Mouse (Mus musculus) CD4-positive helper T cell, adult 2 months (primary cell): ENCODE data around the gene Gnb1.

Experiments
- DNase-seq: peaks from one replicate; pipeline ENCODE4 v3.0.0-alpha.2; 2012; ENCODE audit warnings: low read depth, missing footprints, low spot score

Gnb1 gene

DNA sequence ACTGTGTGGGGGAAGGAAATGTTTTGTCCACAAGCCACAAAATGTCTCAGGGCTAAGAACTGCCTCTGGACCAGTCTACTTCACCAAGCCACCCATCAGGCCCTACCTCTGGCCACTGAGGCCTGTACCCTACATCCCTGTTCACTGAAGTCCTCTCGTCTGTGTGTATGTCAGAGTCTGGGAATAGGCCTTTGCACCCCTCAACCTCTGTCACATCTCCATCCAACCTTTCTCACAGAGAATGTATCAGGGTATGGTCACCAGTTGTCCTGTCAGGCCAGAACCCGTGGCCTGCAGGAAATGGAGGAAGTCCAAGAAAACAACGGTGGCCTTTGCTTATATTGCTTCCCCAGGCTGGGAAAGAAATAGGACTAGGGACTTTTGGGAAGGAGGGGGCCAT, 5.6 kb upstream of the Gnb1 start:
- no peak for DNase-seq

DNA sequence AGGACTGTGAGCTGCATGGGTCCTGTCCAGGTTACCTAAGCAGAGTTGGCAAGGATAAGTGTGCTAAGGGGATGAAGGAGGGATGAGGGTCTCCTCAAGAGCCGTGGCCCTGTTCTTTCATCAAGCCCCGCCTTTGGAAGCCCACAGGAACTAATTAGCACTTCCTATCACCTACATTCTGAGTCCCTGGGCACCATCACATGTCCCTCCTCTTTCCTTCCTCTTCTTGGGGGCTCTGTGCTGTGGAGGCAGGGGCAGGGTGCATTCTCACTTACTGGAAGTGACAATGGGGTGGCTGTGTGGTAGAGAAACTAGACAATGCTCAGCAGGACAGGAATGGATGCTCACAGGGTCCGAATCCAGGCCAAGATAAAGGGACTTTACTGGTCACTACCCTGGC, 3.4 kb upstream of the Gnb1 start:
- no peak for DNase-seq

DNA sequence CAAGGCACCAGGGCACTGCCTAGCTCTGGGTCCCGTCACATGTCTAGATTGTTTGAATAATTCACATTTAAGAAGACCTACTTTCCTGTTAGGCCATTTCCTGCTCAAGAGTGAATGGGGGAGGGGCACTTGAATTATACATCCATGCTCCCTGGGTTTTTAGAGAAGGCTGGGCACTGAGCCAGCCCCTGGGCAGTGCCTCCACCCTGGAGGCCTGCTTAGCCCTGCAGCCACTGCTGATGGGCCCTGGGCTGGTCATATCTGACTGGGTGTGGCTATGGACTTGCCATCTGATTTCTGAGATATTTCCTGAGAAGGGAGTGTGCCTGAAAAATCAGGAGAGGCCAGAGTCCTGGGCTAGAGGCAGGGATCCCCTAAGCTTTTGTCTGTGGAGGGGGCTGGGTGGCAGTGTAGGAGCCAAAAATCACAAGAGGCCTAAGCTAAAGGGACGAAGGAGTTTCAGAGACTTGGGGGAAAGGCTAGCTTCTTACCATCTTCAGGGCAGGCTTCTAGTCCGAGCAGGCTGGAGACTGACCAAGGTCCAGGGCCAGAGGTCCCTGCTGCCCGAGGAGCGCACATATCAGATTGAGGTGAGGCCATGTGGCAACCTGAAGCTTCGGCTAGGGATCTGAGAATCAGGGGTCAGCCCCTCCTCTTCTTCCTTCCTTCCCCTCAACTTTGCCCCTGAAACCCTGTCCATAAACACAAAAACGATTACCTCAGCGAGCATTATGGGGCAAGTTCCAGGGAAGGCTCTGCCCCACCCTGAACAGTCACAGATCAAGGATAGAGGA, 2.7 kb upstream of the Gnb1 start:
- no peak for DNase-seq

GRCm38 (mm10) chr4:155489101-155489970, 1.8 kb upstream of the Gnb1 start:
- DNase-seq = no peak

DNA sequence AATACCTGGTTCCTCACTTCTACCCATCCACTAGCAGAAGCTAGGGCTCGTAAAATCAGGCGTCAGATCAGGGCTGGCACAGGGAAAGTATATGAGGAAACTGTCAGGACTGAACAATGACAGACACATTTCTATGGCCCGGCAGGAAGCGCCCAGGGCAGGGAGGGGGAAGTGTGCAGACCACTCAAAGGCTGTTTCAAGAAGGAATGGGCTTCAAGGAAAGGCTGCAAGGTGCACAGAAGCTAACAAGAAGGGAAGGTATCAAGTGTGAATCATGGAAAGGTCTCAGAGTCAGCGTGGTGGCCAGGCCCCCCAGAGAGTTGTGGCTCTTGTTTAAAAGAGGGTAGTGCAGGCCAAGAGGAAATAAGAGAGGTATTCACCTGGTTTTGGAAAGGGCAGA, 705 bp upstream of the Gnb1 start:
- DNase-seq = no peak

GRCm38 (mm10) chr4:155491529-155492130, 469 bp downstream of the Gnb1 start:
- no peak for DNase-seq

DNA sequence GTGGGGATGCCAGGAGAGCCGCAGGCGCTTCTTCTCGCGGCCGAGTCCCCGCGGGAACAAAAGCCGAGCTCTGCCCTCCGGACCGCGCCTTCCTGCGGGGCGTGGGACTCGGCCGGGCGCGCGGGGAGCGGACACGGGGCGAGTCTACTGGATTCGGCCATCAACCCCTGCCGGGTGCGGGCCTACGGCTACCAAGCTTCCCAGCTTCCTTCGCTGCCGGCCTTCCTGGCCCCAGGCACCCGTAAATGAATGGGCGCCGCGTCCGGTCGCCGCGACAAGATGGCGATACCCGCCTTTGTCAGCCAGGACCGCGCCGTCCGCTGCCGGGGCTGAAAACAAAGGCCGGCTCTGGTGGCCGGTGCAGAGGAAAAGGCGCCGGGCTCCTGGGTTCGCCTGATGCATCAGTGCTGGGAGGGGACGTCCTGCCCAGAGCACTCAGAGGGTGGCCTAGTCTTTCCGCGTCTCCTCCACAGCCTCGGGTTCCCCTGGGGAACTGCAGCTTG, 1.0 kb downstream of the Gnb1 start:
- peak; percentile 63 for DNase-seq

DNA sequence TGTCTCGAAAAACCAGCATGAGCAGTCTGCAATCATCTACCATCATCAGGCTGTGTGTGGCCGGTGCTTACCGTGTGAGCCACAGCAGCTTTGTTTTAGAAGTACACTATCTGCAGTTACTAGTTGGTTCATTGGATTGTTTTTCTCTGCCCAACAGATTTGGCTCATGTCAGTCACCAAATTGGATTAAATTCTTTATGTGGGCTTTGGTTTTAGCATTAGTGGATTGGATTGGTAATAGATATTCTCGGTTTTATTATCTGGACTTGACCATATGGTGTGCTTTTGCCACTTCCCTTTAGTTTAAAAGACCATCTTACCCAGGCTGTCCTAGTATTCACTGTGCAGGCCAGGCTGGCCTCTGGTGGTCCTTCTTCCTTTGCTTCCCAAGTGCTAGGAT, 3.7 kb downstream of the Gnb1 start:
- DNase-seq = no peak

DNA sequence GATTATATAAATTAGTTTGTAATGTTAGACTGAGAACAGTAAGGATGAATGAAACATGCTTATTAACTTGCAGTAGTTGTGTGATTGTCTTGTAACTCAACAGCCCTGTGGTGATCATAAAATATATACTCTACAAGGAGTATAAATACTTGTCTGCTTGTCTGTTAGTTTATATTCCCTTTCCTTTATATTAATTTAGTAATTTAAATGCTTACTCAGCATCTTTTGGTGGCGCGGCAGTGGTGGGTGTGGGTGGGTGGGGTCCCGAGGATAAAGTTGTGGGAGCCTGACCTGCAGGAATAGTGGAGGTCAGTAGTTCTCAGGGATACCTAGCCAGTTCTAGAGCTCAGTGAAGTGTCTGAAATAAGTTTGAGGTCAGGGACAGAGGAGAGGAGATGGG, 6.8 kb downstream of the Gnb1 start:
- no peak for DNase-seq

- DNase-seq = no peak
Measured at GRCm38 (mm10) chr4:155501126-155501525, 10.0 kb downstream of the Gnb1 start.

GRCm38 (mm10) chr4:155505067-155505466, 13.9 kb downstream of the Gnb1 start:
- DNase-seq = no peak

- DNase-seq = no peak
Measured at GRCm38 (mm10) chr4:155505671-155506295, 14.6 kb downstream of the Gnb1 start.

- DNase-seq = no peak
Measured at GRCm38 (mm10) chr4:155508614-155509013, 17.5 kb downstream of the Gnb1 start.

GRCm38 (mm10) chr4:155510981-155511380, 19.8 kb downstream of the Gnb1 start:
- no peak for DNase-seq

- no peak for DNase-seq
Measured at GRCm38 (mm10) chr4:155514810-155515209, 23.6 kb downstream of the Gnb1 start.

DNA sequence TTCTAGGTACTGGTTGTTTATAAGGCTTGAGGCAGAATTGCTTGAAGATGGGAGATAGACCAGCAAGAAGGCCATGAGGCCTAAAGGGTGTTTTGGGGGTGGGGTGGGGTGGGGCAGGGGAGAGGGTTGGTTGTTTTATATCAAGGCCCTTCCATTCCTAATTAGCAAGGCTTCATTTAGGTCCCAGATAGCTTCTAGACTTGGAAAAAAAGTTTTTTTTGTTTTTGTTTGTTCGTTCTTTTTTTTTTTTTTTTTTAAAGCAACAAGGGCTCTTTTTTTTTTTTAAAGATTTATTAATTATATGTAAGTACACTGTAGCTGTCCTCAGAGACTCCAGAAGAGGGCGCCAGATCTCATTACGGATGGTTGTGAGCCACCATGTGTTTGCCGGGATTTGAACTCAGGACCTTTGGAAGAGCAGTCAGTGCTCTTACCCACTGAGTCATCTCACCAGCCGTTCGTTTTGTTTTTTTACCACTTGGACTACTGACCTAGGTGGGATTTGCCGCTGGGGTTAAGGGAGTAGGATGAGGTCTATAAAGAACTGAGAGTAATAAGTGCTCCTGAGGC, 26.9 kb downstream of the Gnb1 start:
- no peak for DNase-seq

GRCm38 (mm10) chr4:155522327-155522726, 31.2 kb downstream of the Gnb1 start:
- DNase-seq = no peak

- DNase-seq = no peak
Measured at GRCm38 (mm10) chr4:155525751-155526150, 34.6 kb downstream of the Gnb1 start.

- DNase-seq = no peak
Measured at GRCm38 (mm10) chr4:155529294-155529693, 38.1 kb downstream of the Gnb1 start.

DNA sequence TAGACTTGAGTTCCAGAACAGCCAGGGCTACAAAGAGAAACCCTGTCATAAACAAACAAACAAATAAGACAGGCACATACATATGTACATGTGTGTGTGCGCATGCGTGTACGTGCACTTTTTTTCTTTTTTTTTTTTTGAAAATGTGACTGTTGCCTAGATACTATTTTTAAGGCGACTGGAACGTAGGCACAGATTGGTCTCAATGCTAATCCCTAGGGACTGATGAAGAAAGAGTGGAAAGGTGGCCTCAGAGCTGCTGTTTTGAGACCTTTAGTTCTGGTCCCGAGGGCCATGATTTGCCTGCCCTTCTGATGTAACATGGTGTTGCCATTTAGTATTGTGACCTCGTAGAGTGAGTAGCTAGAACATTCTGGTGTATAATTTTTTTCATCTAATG, 58.8 kb downstream of the Gnb1 start:
- no peak for DNase-seq

GRCm38 (mm10) chr4:155550446-155550845, 59.3 kb downstream of the Gnb1 start:
- no peak for DNase-seq
